Mouse (Mus musculus) spleen, postnatal 14 days (tissue): Measurements from ENCODE around the gene Gm28576.
"Not testable (repeated sequence)": the region's sequence is repeated elsewhere in the genome, so short reads cannot be mapped to it uniquely, and the experiment has no call there.

Source experiments
- DNase-seq, 2 experiments: peaks; one replicate each; pipeline ENCODE4 v3.0.0; 2021 to 2022; ENCODE audit warnings: low spot score in 2 of 2

Gm28576 gene

GRCm38 (mm10) chrY:7722641-7723040, at the start of gene Gm28576:
Gene Gm28576, plus strand, starts transcription at chrY:7722941.
- not testable (repeated sequence) for DNase-seq
